Mouse (Mus musculus) kidney, embryonic 14.5 days (tissue): ENCODE data around the gene Bahcc1. TPM values are rescaled to one million over a fixed set of nuclear protein-coding genes. Genes with fewer than 3 reads are reported as not detected.

Source experiments
- ATAC-seq: fragments of 200-750 bp; cut with Nextera tagmentation; 2 replicates; pipeline ENCODE4 v1.8.0; 2017; ENCODE audit warnings: moderate number of reproducible peaks, mild to moderate bottlenecking, moderate TSS enrichment, moderate library complexity; ENCODE audit not compliant: low FRiP score, low TSS enrichment
- H3K27ac ChIP-seq: fragments of 300-500 bp; sonication (generic); 2 replicates; pipeline ENCODE4 v1.5.1; 2014; ENCODE audit warnings: low read depth, mild to moderate bottlenecking, low read length, moderate library complexity, mixed read lengths
- H3K27me3 ChIP-seq: fragments of 300-500 bp; sonication (generic); 2 replicates; pipeline ENCODE4 v1.6.1; 2014; ENCODE audit warnings: mild to moderate bottlenecking, low read length; ENCODE audit not compliant: control insufficient read depth, insufficient read depth
- H3K36me3 ChIP-seq: fragments of 300-500 bp; sonication (generic); 2 replicates; pipeline ENCODE4 v1.6.1; 2014; ENCODE audit warnings: low read length, mixed read lengths; ENCODE audit not compliant: control insufficient read depth, insufficient read depth
- H3K4me1 ChIP-seq: fragments of 300-500 bp; sonication (generic); 2 replicates; pipeline ENCODE4 v1.6.1; 2014; ENCODE audit warnings: low read length, mixed read lengths; ENCODE audit not compliant: control insufficient read depth, insufficient read depth
- H3K4me2 ChIP-seq: fragments of 300-500 bp; sonication (generic); replicated peaks from 2 replicates; pipeline ENCODE4 v1.6.1; 2014; ENCODE audit warnings: low read depth, mild to moderate bottlenecking, low read length
- H3K4me3 ChIP-seq: fragments of 300-500 bp; sonication (generic); 2 replicates; pipeline ENCODE4 v1.5.1; 2014; ENCODE audit warnings: mild to moderate bottlenecking, low read length
- H3K9ac ChIP-seq: fragments of 300-500 bp; sonication (generic); 2 replicates; pipeline ENCODE4 v1.6.1; 2014; ENCODE audit warnings: low read depth, mild to moderate bottlenecking, low read length, moderate library complexity
- H3K9me3 ChIP-seq: fragments of 300-500 bp; sonication (generic); 2 replicates; pipeline ENCODE4 v1.6.1; 2016; ENCODE audit warnings: low read length; ENCODE audit not compliant: control insufficient read depth
- WGBS: fragments of 180-500 bp; shearing (Covaris S2); extraction: QIAGEN DNeasy Blood & Tissue Kit; methylation state at CpG from one replicate; pipeline ENCODE4 v1.1.7; 2014; 5-methylcytosine and 5-hydroxymethylcytosine counted together
- polyA plus RNA-seq: library from polyadenylated mRNA; unstranded; fragments of >200 nt; fragmentation: Nextera tagmentation; extraction: Ambion mirVana; gene quantifications from 2 replicates; pipeline ENCODE4 v1.2.1, GENCODE M21; 2014

Gene Bahcc1
- polyA plus RNA-seq, 1 experiment from 2014 or later, result 27.2 TPM

GRCm38 (mm10) chr11:120218176-120218856 lies 14.4 kb upstream of the Bahcc1 start:
- no peak for ATAC-seq
- 62% methylated on average over 17 of the region's 17 CpGs for WGBS
- no peak overlapping the region for H3K4me2 ChIP-seq
- H3K4me1 ChIP-seq, result peaks cover 70% of the 10 kb centered on the region
- peak overlapping the region; percentile 77 for H3K27ac ChIP-seq
- no peak overlapping the region for H3K4me3 ChIP-seq
- H3K36me3 ChIP-seq, result no peaks in the 10 kb centered on the region
- H3K27me3 ChIP-seq, result no peaks in the 10 kb centered on the region
- H3K9ac ChIP-seq, result no peak overlapping the region
- H3K9me3 ChIP-seq, result no peaks in the 10 kb centered on the region

- no peaks in the 10 kb centered on the region for H3K36me3 ChIP-seq
- H3K9ac ChIP-seq, result no peak overlapping the region
- H3K4me1 ChIP-seq, result peaks cover 76% of the 10 kb centered on the region
- no peak overlapping the region for H3K4me3 ChIP-seq
- no peaks in the 10 kb centered on the region for H3K27me3 ChIP-seq
- peak overlapping the region; percentile 77 for H3K27ac ChIP-seq
- no peak for ATAC-seq
- no peak overlapping the region for H3K4me2 ChIP-seq
- 52% methylated on average over 6 of the region's 6 CpGs for WGBS
- H3K9me3 ChIP-seq, result no peaks in the 10 kb centered on the region
Measured at GRCm38 (mm10) chr11:120218946-120219345, 13.8 kb upstream of the Bahcc1 start.

GRCm38 (mm10) chr11:120219916-120220522 lies 12.7 kb upstream of the Bahcc1 start:
- no peak for ATAC-seq
- Histone ChIP-seq H3K36me3 (no peaks in the 10 kb centered on the region), H3K27ac (peak overlapping the region; percentile 77; the same call in 1 of the 2 replicates), H3K9ac (0 out of 2 replicates have a peak overlapping the region, but pooled peaks have one; percentile 14), H3K4me3 (no peak overlapping the region), H3K27me3 (no peaks in the 10 kb centered on the region), H3K4me2 (no peak overlapping the region), H3K9me3 (no peaks in the 10 kb centered on the region), H3K4me1 (peaks cover 87% of the 10 kb centered on the region)
- 32% methylated on average over 9 of the region's 9 CpGs for WGBS

- Histone ChIP-seq H3K27ac (peak overlapping the region; percentile 77), H3K27me3 (no peaks in the 10 kb centered on the region), H3K9ac (peak overlapping the region; percentile 14; the same call in 1 of the 2 replicates), H3K4me3 (no peak overlapping the region), H3K9me3 (no peaks in the 10 kb centered on the region), H3K4me2 (peak overlapping the region; percentile 8; the same call in 1 of the 2 replicates), H3K36me3 (no peaks in the 10 kb centered on the region; the same call in 1 of the 2 replicates), H3K4me1 (peaks cover 87% of the 10 kb centered on the region)
- 32% methylated on average over 12 of the region's 12 CpGs for WGBS
- no peak for ATAC-seq
Measured at GRCm38 (mm10) chr11:120220963-120221827, 11.6 kb upstream of the Bahcc1 start.

- peaks cover 87% of the 10 kb centered on the region for H3K4me1 ChIP-seq
- no peak overlapping the region for H3K9ac ChIP-seq
- H3K9me3 ChIP-seq, result no peaks in the 10 kb centered on the region
- H3K27ac ChIP-seq, result no peak overlapping the region
- 70% methylated on average over 6 of the region's 6 CpGs for WGBS
- H3K4me3 ChIP-seq, result no peak overlapping the region
- H3K4me2 ChIP-seq, result no peak overlapping the region
- no peak for ATAC-seq
- peaks cover 3% of the 10 kb centered on the region; the same call in 1 of the 2 replicates for H3K36me3 ChIP-seq
- no peaks in the 10 kb centered on the region for H3K27me3 ChIP-seq
Measured at GRCm38 (mm10) chr11:120222425-120223104, 10.2 kb upstream of the Bahcc1 start.

GRCm38 (mm10) chr11:120223586-120224487 lies 8.9 kb upstream of the Bahcc1 start:
- Histone ChIP-seq H3K4me3 (no peak overlapping the region), H3K27ac (peak overlapping the region; percentile 95), H3K4me2 (no peak overlapping the region; the same call in 1 of the 2 replicates), H3K9me3 (no peaks in the 10 kb centered on the region), H3K27me3 (no peaks in the 10 kb centered on the region), H3K9ac (peak overlapping the region; percentile 55), H3K4me1 (peaks cover 87% of the 10 kb centered on the region), H3K36me3 (peaks cover 3% of the 10 kb centered on the region; the same call in 1 of the 2 replicates)
- peak; percentile 26 for ATAC-seq
- WGBS, result 39% methylated on average over 19 of the region's 19 CpGs

- peak; percentile 10 for ATAC-seq
Measured at GRCm38 (mm10) chr11:120224488-120225255, 8.1 kb upstream of the Bahcc1 start.

More at GRCm38 (mm10) chr11:120224488-120225255, 8.1 kb upstream of the Bahcc1 start:
- Histone ChIP-seq H3K9me3 (no peaks in the 10 kb centered on the region), H3K4me2 (peak overlapping the region; percentile 40), H3K4me3 (peak overlapping the region; percentile 18; the same call in 1 of the 2 replicates), H3K9ac (peak overlapping the region; percentile 55; the same call in 1 of the 2 replicates), H3K36me3 (peaks cover 3% of the 10 kb centered on the region; the same call in 1 of the 2 replicates), H3K27ac (peak overlapping the region; percentile 95), H3K27me3 (no peaks in the 10 kb centered on the region), H3K4me1 (peaks cover 91% of the 10 kb centered on the region)
- WGBS, result 13% methylated on average over 11 of the region's 11 CpGs
